Mouse (Mus musculus) layer of hippocampus, adult 2 months (tissue): ENCODE measurements at regions not wholly inside any gene's neighbourhood (a gene's known extent, or its start where the extent isn't known, plus 50 kb on each side); places are given as distances from the start of the nearest gene placed in this dataset.

ENCODE experiments used
- DNase-seq, 2 experiments: peaks; one replicate each; pipeline ENCODE4 v3.0.0; 2022; ENCODE audit warnings: low spot score in 2 of 2
- H3K27ac ChIP-seq: fragments of 200-600 bp; 2 replicates; pipeline ENCODE4 v1.8.1; 2022
- H3K4me3 ChIP-seq: fragments of 200-600 bp; 2 replicates; pipeline ENCODE4 v1.8.1; 2022; ENCODE audit warnings: mild to moderate bottlenecking
- CTCF ChIP-seq: fragments of 200-600 bp; conservative IDR thresholded peaks from 2 replicates; pipeline ENCODE4 v1.8.1; 2022; ENCODE audit warnings: antibody characterized with exemption, mild to moderate bottlenecking, moderate library complexity

DNA sequence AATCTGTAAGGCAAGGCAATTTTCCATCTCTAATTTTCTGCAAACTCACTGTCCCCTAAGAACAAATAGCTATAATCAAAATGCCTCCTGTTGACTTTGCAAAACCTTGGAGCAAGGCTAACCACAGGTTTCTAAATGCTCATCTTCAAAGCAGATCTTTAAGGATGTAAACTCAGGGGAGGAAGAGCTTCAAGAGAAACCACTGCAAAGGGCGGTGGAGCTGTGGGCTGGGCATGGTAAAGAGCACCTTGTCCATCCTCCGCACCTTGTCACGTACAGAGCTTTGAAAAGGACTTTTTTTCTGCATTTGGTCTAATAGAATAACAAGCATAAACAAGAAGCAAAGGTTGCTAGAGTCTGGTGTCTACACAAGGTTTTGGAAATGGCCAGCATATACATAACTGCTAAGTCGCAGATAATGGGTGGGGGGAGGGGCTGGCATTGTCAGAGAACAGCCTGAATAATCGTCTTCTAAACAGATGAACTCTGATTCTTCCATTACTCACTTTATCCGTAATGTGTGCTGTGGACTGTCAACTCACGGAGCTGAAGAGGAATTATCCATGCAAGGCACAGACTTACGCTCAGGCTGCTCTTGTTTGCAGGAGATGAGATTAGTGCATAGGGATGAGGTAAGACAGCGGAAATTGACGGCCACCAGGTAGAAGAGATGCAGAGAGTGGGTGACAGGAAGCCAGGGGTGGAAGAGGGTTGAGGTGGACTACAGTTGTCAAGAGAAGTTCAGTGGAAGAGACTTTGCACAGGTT lies 116.4 kb downstream of the Tsen15 start:
- no peak overlapping the region for H3K27ac ChIP-seq

DNA sequence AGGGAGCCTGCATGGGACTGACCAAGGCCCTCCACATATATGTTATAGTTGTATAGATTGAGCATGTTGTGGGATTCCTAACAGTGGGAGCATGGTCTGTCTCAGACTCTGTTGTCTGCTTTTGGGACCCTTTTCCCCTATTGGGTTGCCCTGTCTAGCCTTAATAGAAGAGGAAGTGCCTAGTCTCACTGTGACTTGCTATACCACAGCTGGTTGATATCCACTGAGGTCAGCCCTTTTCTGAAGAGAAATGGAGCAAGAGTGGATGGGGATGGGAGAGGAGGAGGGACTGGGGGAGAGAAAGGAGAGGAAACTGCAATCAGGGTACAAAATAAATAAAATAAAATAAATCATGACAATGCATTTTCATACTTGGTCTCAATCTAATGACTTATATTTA lies 120.1 kb downstream of the Tsen15 start:
- Histone ChIP-seq H3K4me3 (no peak overlapping the region), H3K27ac (no peak overlapping the region)
- no peak for DNase-seq
- TF ChIP-seq CTCF = no peak

More for the DNA sequence above, 116.4 kb downstream of the Tsen15 start:
- H3K4me3 ChIP-seq = no peak overlapping the region
- no peak for TF ChIP-seq CTCF
- DNase-seq = no peak

DNA sequence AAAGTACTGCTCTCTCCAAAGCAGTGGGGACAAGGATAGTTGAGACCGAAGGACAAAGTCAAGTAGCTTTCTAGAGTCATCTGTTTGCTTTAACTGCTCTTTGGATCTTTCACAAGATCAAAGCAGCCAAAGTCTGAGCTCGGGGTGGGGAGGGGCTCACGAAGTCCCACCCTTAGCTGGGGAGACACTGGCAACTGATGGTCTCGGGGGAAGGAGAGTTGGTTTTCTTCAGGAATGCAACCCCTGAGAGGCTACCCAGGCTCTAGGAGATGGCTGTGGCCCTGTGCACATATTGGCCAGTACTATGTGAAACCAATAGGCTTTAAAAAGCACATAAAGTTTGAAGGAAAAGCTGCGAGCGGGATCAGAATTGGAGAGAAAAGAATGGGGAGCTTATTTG lies 121.5 kb downstream of the Tsen15 start:
- DNase-seq = no peak
- no peak for TF ChIP-seq CTCF
- Histone ChIP-seq H3K4me3 (no peak overlapping the region), H3K27ac (no peak overlapping the region)

GRCm38 (mm10) chr1:152261472-152261871 lies 125.0 kb downstream of the Tsen15 start:
- DNase-seq = no peak
- Histone ChIP-seq H3K4me3 (no peak overlapping the region), H3K27ac (no peak overlapping the region)
- TF ChIP-seq CTCF = 0 out of 2 replicates have a peak, but pooled peaks have one; percentile 13

DNA sequence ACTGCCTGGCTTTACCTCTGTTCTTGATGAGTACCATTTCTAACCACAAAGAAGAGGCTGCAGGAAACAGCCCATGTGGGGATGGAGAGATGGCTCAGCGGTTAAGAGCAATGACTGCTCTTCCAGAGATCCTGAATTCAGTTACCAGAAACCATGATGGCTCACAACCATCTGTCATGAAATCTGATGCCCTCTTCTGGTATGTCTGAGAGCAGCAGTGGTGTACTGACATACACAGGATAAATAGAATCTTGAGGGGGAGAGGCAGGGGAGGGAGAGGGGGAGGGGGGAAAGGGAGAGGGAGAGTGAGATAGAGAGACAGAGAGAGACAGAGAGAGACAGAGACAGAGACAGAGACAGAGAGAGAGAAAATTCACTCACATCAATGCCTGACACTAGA lies 125.5 kb downstream of the Tsen15 start:
- Histone ChIP-seq H3K27ac (no peak overlapping the region), H3K4me3 (no peak overlapping the region)
- TF ChIP-seq CTCF = no peak
- no peak for DNase-seq

- H3K27ac ChIP-seq = no peak overlapping the region
- no peak for TF ChIP-seq CTCF
- H3K4me3 ChIP-seq = no peak overlapping the region
- no peak for DNase-seq
Observed at GRCm38 (mm10) chr1:152258258-152258657, 128.2 kb downstream of the Tsen15 start.

DNA sequence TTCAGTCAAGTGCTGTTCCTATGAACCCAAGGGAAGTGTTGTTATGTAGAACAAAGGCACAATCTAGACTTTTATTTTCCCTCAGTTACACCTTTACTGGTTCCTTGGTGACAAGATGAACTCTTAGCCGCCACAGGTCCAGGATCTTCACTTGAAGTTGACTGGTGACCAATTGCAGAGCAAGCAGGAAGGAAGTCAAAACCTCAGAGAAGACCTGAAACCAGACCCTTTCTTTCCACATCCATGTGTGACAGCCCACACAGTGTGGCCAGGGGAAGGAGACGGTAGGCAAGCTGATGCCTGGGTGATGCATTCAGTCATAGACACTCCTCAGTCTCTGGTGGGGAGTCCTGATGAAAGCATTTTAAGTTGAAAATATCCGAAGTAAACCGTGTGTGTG lies 132.6 kb downstream of the Tsen15 start:
- no peak for DNase-seq
- TF ChIP-seq CTCF = no peak
- no peak overlapping the region for H3K27ac ChIP-seq
- no peak overlapping the region for H3K4me3 ChIP-seq

DNA sequence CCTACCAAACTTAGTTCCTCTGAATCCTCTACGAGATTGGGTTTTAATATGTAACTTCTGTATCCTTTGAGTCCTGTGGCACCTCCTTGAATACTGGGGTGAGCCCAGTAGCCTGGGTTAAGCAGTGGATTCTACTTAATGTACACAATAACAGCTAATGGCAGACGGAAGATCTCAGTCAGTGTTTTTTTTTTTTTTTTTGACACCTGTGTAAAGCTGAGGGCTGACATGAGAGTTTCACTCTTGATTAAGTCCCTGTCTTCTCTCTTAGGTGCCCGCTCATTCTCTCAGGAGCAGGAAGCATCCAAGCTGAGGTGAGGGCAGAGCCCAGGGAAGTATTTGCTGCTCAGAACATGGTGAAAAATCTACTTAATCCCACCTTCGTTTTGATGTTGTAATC lies 133.0 kb downstream of the Tsen15 start:
- no peak overlapping the region for H3K4me3 ChIP-seq
- no peak for DNase-seq
- no peak for TF ChIP-seq CTCF
- H3K27ac ChIP-seq = no peak overlapping the region

- no peak for TF ChIP-seq CTCF
- no peak overlapping the region for H3K4me3 ChIP-seq
- DNase-seq = no peak
- H3K27ac ChIP-seq = no peak overlapping the region
Observed at GRCm38 (mm10) chr1:152252658-152253267, 133.7 kb downstream of the Tsen15 start.

DNA sequence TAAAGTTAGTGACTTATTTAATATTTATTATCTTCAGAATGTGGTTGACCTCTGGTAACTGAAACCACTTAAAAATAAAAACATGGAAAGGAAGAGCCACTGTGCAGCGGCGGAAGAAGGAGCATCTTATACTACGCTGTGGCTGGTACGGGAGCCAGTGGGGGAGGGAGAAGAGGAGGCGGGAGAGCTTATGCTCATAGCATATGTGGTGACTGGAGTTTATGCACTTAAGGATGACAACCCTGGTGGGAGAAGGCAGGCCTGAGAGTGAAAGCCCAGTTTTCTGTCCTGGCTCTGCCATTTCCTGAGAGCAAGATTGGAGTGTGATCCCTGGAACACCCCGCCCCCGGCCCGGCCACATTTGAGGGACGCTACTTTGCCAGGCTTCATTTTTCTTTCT lies 145.5 kb downstream of the Tsen15 start:
- no peak for DNase-seq
- no peak for TF ChIP-seq CTCF
- Histone ChIP-seq H3K4me3 (no peak overlapping the region), H3K27ac (no peak overlapping the region)

GRCm38 (mm10) chr1:152239376-152239775 lies 147.1 kb downstream of the Tsen15 start:
- no peak overlapping the region for H3K27ac ChIP-seq
- H3K4me3 ChIP-seq = no peak overlapping the region
- DNase-seq = no peak
- TF ChIP-seq CTCF = no peak

DNA sequence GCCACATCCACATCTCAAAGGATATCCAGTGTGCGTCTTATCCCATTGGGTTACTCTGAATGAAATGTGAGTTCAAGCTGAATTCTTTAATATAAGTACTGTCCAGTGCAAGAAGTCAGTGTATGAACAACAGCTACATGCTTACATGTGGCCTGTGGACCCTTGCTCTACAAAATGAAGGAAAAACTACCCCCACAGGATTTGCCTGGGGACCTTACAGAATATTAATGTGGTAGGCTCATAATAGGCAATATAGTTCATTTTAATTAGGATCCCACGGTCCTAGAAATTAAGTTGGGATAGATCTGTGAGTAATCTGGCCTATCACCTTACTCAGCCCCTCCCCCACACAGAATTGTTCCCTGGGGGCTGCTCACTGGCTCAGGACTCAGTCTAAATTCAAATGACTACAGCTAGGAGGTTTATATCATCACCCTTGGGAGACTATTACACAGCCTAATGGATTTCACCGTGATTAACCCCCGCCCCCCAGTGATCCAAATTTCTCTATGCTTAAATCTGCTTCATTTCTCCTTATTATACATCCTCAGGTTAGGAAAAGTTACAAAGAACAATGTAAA lies 145.4 kb upstream of the 1700025G04Rik start:
- Histone ChIP-seq H3K27ac (no peak overlapping the region), H3K4me3 (no peak overlapping the region)
- TF ChIP-seq CTCF = no peak
- no peak for DNase-seq

DNA sequence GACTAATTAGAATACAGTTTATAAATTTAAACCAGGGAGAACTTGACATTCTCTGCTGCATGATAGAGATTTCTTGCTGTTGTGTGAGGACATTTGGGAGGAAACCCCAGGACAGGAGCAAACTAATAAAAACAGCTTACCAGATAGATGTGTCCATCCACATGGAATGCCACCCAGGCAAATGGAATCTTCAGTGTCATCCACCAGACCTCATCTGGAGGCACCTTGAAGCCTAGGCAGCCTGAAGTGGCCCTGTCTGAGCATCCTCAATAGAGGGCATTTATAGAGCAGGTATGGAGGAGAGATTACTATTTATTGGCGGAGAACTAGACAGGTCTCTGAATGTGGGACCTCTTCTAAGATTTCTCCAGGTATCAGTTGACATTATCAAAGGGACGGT lies 144.8 kb upstream of the 1700025G04Rik start:
- TF ChIP-seq CTCF = no peak
- Histone ChIP-seq H3K27ac (no peak overlapping the region), H3K4me3 (no peak overlapping the region)
- DNase-seq = no peak
